Mouse (Mus musculus): Measurements from ENCODE around the gene Ak1.

- no peak for TF ChIP-seq POLR2A (IDR thresholded peaks at IDR 0.05; ENCODE audit: low read depth, low read length)
- TF ChIP-seq CTCF (IDR thresholded peaks at IDR 0.05; ENCODE audit: borderline replicate concordance, insufficient read depth, low read length), result no peak
Observed at GRCm38 (mm10) chr2:32669876-32670275, 48.3 kb downstream of the Ak1 start.

Data from embryonic fibroblast, embryonic 13.5 days (primary cell).